Mouse (Mus musculus) monocyte, adult 2 months (primary cell): ENCODE data around the gene Cped1.

ENCODE experiments used
- DNase-seq, 2 experiments: peaks; one replicate each; pipeline ENCODE4 v3.0.0; 2022; ENCODE audit warnings: low spot score in 2 of 2, low read depth in 1 of 2

The Cped1 gene

GRCm38 (mm10) chr6:22078686-22079264 is 93.1 kb downstream of the Cped1 start:
- no peak for DNase-seq

GRCm38 (mm10) chr6:22086056-22086455 is 100.3 kb downstream of the Cped1 start:
- DNase-seq = no peak

- DNase-seq = no peak
Observed at GRCm38 (mm10) chr6:22088346-22089064, 102.8 kb downstream of the Cped1 start.

GRCm38 (mm10) chr6:22091773-22092172 is 106.1 kb downstream of the Cped1 start:
- DNase-seq = no peak

GRCm38 (mm10) chr6:22093792-22094191 is 108.1 kb downstream of the Cped1 start:
- no peak for DNase-seq

GRCm38 (mm10) chr6:22097709-22098108 is 112.0 kb downstream of the Cped1 start:
- no peak for DNase-seq

GRCm38 (mm10) chr6:22099832-22100231 is 114.1 kb downstream of the Cped1 start:
- DNase-seq = no peak

GRCm38 (mm10) chr6:22101939-22102338 is 116.2 kb downstream of the Cped1 start:
- no peak for DNase-seq

GRCm38 (mm10) chr6:22102752-22103151 is 117.0 kb downstream of the Cped1 start:
- DNase-seq = no peak

GRCm38 (mm10) chr6:22103713-22104112 is 118.0 kb downstream of the Cped1 start:
- DNase-seq = no peak

- no peak for DNase-seq
Observed at GRCm38 (mm10) chr6:22104211-22104610, 118.5 kb downstream of the Cped1 start.

- no peak for DNase-seq
Observed at GRCm38 (mm10) chr6:22114079-22114478, 128.4 kb downstream of the Cped1 start.

- no peak for DNase-seq
Observed at GRCm38 (mm10) chr6:22116679-22117078, 131.0 kb downstream of the Cped1 start.

GRCm38 (mm10) chr6:22122080-22122479 is 136.4 kb downstream of the Cped1 start:
- DNase-seq = peak; percentile 10 to 24

GRCm38 (mm10) chr6:22122693-22123092 is 137.0 kb downstream of the Cped1 start:
- no peak for DNase-seq

- no peak for DNase-seq
Observed at GRCm38 (mm10) chr6:22123332-22123731, 137.6 kb downstream of the Cped1 start.

- DNase-seq = peak; percentile 9 to 38
Observed at GRCm38 (mm10) chr6:22124575-22125330, 139.0 kb downstream of the Cped1 start.

- DNase-seq = no peak
Observed at GRCm38 (mm10) chr6:22135038-22135631, 149.4 kb downstream of the Cped1 start.

- no peak for DNase-seq
Observed at GRCm38 (mm10) chr6:22136805-22137204, 151.1 kb downstream of the Cped1 start.

- no peak for DNase-seq
Observed at GRCm38 (mm10) chr6:22140786-22141185, 155.1 kb downstream of the Cped1 start.

- no peak for DNase-seq
Observed at GRCm38 (mm10) chr6:22147236-22147635, 161.5 kb downstream of the Cped1 start.

GRCm38 (mm10) chr6:22148511-22148910 is 162.8 kb downstream of the Cped1 start:
- DNase-seq = no peak
